Mouse (Mus musculus): ENCODE measurements at regions not wholly inside any gene's neighbourhood (a gene's known extent, or its start where the extent isn't known, plus 50 kb on each side); places are given as distances from the start of the nearest gene placed in this dataset.
"Not testable (repeated sequence)": the region's sequence is repeated elsewhere in the genome, so short reads cannot be mapped to it uniquely, and the experiment has no call there.

GRCm38 (mm10) chr13:18651658-18652057, 65.4 kb upstream of the Vps41 start:
- no peak overlapping the region for H3K27ac ChIP-seq (ENCODE audit: insufficient read depth, low read length)
- no peaks in the 10 kb centered on the region for H3K4me1 ChIP-seq (ENCODE audit: control insufficient read depth, insufficient read depth, low read length)
- 84% methylated on average over 1 of the region's 1 CpGs for WGBS
- TF ChIP-seq CTCF (IDR thresholded peaks at IDR 0.05; ENCODE audit: borderline replicate concordance, insufficient read depth, low read depth, low read length) = no peak
- TF ChIP-seq POLR2A (IDR thresholded peaks at IDR 0.05; ENCODE audit: borderline replicate concordance, insufficient read depth, low read length) = no peak
- no peaks in the 10 kb centered on the region for H3K27me3 ChIP-seq (ENCODE audit: control insufficient read depth, insufficient read depth, low read length)
- no peak overlapping the region for H3K4me3 ChIP-seq (replicated peaks; ENCODE audit: insufficient read depth, low read depth, low read length)
- DNase-seq = no peak

- 27% methylated on average over 18 of the region's 18 CpGs for WGBS
- Histone ChIP-seq H3K4me1 (ENCODE audit: control insufficient read depth, insufficient read depth, low read length) (no peaks in the 10 kb centered on the region), H3K27ac (ENCODE audit: insufficient read depth, low read length) (no peak overlapping the region), H3K27me3 (ENCODE audit: control insufficient read depth, insufficient read depth, low read length) (no peaks in the 10 kb centered on the region), H3K4me3 (replicated peaks; ENCODE audit: insufficient read depth, low read depth, low read length) (no peak overlapping the region)
- TF ChIP-seq POLR2A (IDR thresholded peaks at IDR 0.05; ENCODE audit: borderline replicate concordance, insufficient read depth, low read length) = no peak
- TF ChIP-seq CTCF (IDR thresholded peaks at IDR 0.05; ENCODE audit: borderline replicate concordance, insufficient read depth, low read depth, low read length) = no peak
- no peak for DNase-seq
Measured at GRCm38 (mm10) chr13:18614763-18615616, 102.1 kb upstream of the Vps41 start.

- DNase-seq = peak; percentile 3 to 6
- 15% methylated on average over 19 of the region's 19 CpGs for WGBS
- TF ChIP-seq POLR2A (IDR thresholded peaks at IDR 0.05; ENCODE audit: borderline replicate concordance, insufficient read depth, low read length) (no peak), CTCF (IDR thresholded peaks at IDR 0.05; ENCODE audit: borderline replicate concordance, insufficient read depth, low read depth, low read length) (no peak)
Measured at GRCm38 (mm10) chr13:18580718-18581550, 136.2 kb upstream of the Vps41 start.

DNA sequence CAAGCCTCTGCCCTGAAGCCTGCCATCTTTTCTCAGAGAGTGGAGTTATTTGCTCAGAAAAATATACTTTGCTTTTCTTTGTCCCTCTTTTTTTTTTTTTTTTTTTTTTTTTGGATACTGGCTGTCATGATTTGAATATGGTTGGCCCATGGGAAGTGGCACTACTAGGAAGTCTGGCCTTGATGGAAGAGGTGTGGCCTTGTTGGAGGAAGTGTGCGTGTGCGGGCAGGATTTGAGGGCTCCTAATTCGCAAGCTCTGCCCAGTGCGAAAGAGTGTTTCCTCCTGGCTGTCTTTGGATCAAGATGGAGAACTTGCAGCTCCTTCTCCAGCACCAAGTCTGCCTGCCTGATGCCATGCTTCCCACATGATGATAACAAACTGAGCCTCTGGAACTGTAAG, 141.1 kb upstream of the Vps41 start:
- 87% methylated on average over 4 of the region's 4 CpGs for WGBS
- DNase-seq = no peak

More at GRCm38 (mm10) chr13:18580718-18581550, 136.2 kb upstream of the Vps41 start:
- H3K27ac ChIP-seq (ENCODE audit: insufficient read depth, low read length) = no peak overlapping the region
- H3K4me1 ChIP-seq (ENCODE audit: control insufficient read depth, insufficient read depth, low read length) = no peaks in the 10 kb centered on the region
- no peak overlapping the region for H3K4me3 ChIP-seq (replicated peaks; ENCODE audit: insufficient read depth, low read depth, low read length)
- no peaks in the 10 kb centered on the region for H3K27me3 ChIP-seq (ENCODE audit: control insufficient read depth, insufficient read depth, low read length)

DNA sequence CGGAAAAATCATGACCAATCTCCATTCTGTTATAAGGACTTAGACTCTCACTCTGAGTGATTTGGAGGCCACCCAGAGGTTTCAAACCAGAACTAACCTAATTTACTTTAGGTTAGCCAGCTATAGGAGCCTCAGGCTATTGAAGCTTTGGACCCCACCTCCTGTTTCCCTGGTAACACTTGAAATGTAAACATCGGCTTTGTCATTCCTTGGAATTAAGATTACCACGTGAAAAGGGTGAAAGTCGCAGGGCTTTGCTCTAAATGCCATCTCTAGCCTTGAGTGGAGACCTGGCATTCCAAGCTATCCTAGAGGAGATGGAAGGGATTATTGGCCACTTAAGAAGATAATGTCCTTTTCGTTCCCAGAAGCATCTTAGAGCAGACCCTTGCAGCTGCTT, 141.5 kb upstream of the Vps41 start:
- TF ChIP-seq CTCF (IDR thresholded peaks at IDR 0.05; ENCODE audit: borderline replicate concordance, insufficient read depth, low read depth, low read length) (no peak), POLR2A (IDR thresholded peaks at IDR 0.05; ENCODE audit: borderline replicate concordance, insufficient read depth, low read length) (no peak)
- 30% methylated on average over 5 of the region's 5 CpGs for WGBS
- DNase-seq = no peak

More for the DNA sequence above, 141.1 kb upstream of the Vps41 start:
- no peak for TF ChIP-seq POLR2A (IDR thresholded peaks at IDR 0.05; ENCODE audit: borderline replicate concordance, insufficient read depth, low read length)
- no peak for TF ChIP-seq CTCF (IDR thresholded peaks at IDR 0.05; ENCODE audit: borderline replicate concordance, insufficient read depth, low read depth, low read length)
- no peaks in the 10 kb centered on the region for H3K27me3 ChIP-seq (ENCODE audit: control insufficient read depth, insufficient read depth, low read length)
- H3K4me1 ChIP-seq (ENCODE audit: control insufficient read depth, insufficient read depth, low read length) = no peaks in the 10 kb centered on the region
- H3K27ac ChIP-seq (ENCODE audit: insufficient read depth, low read length) = no peak overlapping the region
- H3K4me3 ChIP-seq (replicated peaks; ENCODE audit: insufficient read depth, low read depth, low read length) = no peak overlapping the region

GRCm38 (mm10) chr13:18542032-18542431, 144.5 kb upstream of the Pou6f2 start:
- WGBS = 82% methylated on average over 4 of the region's 4 CpGs
- H3K27me3 ChIP-seq (ENCODE audit: control insufficient read depth, insufficient read depth, low read length); H3K27ac ChIP-seq (ENCODE audit: insufficient read depth, low read length); H3K4me1 ChIP-seq (ENCODE audit: control insufficient read depth, insufficient read depth, low read length); DNase-seq; H3K4me3 ChIP-seq (replicated peaks; ENCODE audit: insufficient read depth, low read depth, low read length): not testable (repeated sequence)

More for the DNA sequence above, 141.5 kb upstream of the Vps41 start:
- Histone ChIP-seq H3K27me3 (ENCODE audit: control insufficient read depth, insufficient read depth, low read length) (no peaks in the 10 kb centered on the region), H3K4me3 (replicated peaks; ENCODE audit: insufficient read depth, low read depth, low read length) (no peak overlapping the region), H3K27ac (ENCODE audit: insufficient read depth, low read length) (no peak overlapping the region), H3K4me1 (ENCODE audit: control insufficient read depth, insufficient read depth, low read length) (no peaks in the 10 kb centered on the region)

- no peak for DNase-seq
- H3K4me3 ChIP-seq (replicated peaks; ENCODE audit: insufficient read depth, low read depth, low read length) = no peak overlapping the region
- 60% methylated on average over 1 of the region's 1 CpGs for WGBS
- H3K4me1 ChIP-seq (ENCODE audit: control insufficient read depth, insufficient read depth, low read length) = no peaks in the 10 kb centered on the region
- no peak for TF ChIP-seq CTCF (IDR thresholded peaks at IDR 0.05; ENCODE audit: borderline replicate concordance, insufficient read depth, low read depth, low read length)
- TF ChIP-seq POLR2A (IDR thresholded peaks at IDR 0.05; ENCODE audit: borderline replicate concordance, insufficient read depth, low read length) = no peak
- no peaks in the 10 kb centered on the region for H3K27me3 ChIP-seq (ENCODE audit: control insufficient read depth, insufficient read depth, low read length)
- H3K27ac ChIP-seq (ENCODE audit: insufficient read depth, low read length) = no peak overlapping the region
Measured at GRCm38 (mm10) chr13:18530509-18530908, 133.0 kb upstream of the Pou6f2 start.

Data from cerebellum, adult 2 months (tissue).